Mouse (Mus musculus): ENCODE measurements at regions not wholly inside any gene's neighbourhood (a gene's known extent, or its start where the extent isn't known, plus 50 kb on each side); places are given as distances from the start of the nearest gene placed in this dataset.

DNA sequence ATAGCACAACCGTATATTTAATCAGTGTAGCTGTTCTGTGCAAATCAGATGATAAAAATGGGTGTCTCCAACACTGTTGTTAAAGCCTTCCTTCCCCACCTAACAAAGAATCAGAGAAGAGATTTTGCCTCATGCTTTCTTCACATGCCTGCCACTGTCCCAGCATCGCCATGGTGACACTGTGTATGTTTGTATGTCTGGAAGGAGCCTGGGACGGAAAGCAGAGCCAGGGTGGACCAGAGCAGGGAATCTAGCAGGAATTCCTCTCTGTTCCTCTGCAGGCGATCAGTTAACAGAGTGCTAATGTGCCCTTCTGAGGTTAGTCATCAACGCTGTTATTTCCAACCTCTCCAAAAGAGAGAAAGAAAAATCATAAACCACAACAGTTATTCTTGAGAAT is 222.4 kb downstream of the Adamts15 start:
- no peak for TF ChIP-seq POLR2A (IDR thresholded peaks at IDR 0.05; ENCODE audit: low read depth, low read length)
- no peak for TF ChIP-seq CTCF (IDR thresholded peaks at IDR 0.05; ENCODE audit: extremely low read depth, insufficient read length, insufficient replicate concordance, low read depth, low read length)
